In genomic region chr9:72779004-72779403, GRCm38 (mm10) we compare ENCODE assay signal across 28 mouse cellular contexts. TPM values are rescaled to one million over a fixed set of nuclear protein-coding genes. Genes with fewer than 3 reads are reported as not detected.
DNase-seq lines count a peak whose midpoint lies in the region; ATAC-seq and TF ChIP-seq lines count a peak whose summit lies in the region.
"Had no signal": no experiment of that assay in that cellular context is flagged by ENCODE, and none has a peak within 500 bp of the region (broad histone marks: within the 10 kb centered on the region; RNA-seq: fewer than 3 reads in every experiment).

No protein-coding gene starts in this region.

- no peak for TF ChIP-seq CTCF in E14TG2a.4 (conservative IDR thresholded peaks at IDR 0.05; ENCODE audit: low read length)

- H3K9me3 ChIP-seq in heart, embryonic 15.5 days (replicated peaks) = no peaks in the 10 kb centered on the region
- H3K9me3 ChIP-seq in E14TG2a.4 (ENCODE audit: low read length) = no peaks in the 10 kb centered on the region
- H3K9me3 ChIP-seq in embryonic facial prominence, embryonic 14.5 days (ENCODE audit: control insufficient read depth, low read length) = no peaks in the 10 kb centered on the region
- H3K9me3 ChIP-seq: embryonic facial prominence, embryonic 13.5 days; forebrain, embryonic 13.5 days; hindbrain, embryonic 13.5 days; limb, embryonic 15.5 days; liver, embryonic 15.5 days; midbrain, embryonic 13.5 days had no signal

- peaks cover 32% of the 10 kb centered on the region for H3K4me1 ChIP-seq in heart, embryonic 15.5 days (replicated peaks)
- peaks cover 50% of the 10 kb centered on the region for H3K4me1 ChIP-seq in E14TG2a.4 (replicated peaks; ENCODE audit: low read depth, low read length)
- H3K4me1 ChIP-seq in embryonic facial prominence, embryonic 14.5 days (ENCODE audit: control insufficient read depth, insufficient read depth, low read length) = peaks cover 13% of the 10 kb centered on the region
- H3K4me1 ChIP-seq: forebrain, embryonic 13.5 days; liver, embryonic 15.5 days had no signal

- no peak overlapping the region for H3K4me3 ChIP-seq in heart, embryonic 15.5 days
- peak overlapping the region; percentile 63 for H3K4me3 ChIP-seq in E14TG2a.4 (replicated peaks; ENCODE audit: low read length)
- H3K4me3 ChIP-seq in embryonic facial prominence, embryonic 14.5 days (ENCODE audit: low read depth, low read length) = no peak overlapping the region
- H3K4me3 ChIP-seq: embryonic facial prominence, embryonic 13.5 days; forebrain, embryonic 13.5 days; gastrocnemius, adult 2 months; hindbrain, embryonic 13.5 days; limb, embryonic 15.5 days; liver, embryonic 15.5 days; midbrain, embryonic 13.5 days had no signal

- 34% methylated on average over 11 of the region's 11 CpGs for WGBS in heart, embryonic 15.5 days
- 36% methylated on average over 11 of the region's 11 CpGs for WGBS in embryonic facial prominence, embryonic 14.5 days

- no peak overlapping the region for H3K9ac ChIP-seq in heart, embryonic 15.5 days
- no peak overlapping the region for H3K9ac ChIP-seq in embryonic facial prominence, embryonic 14.5 days (ENCODE audit: low read depth, low read length)
- H3K9ac ChIP-seq: embryonic facial prominence, embryonic 13.5 days; forebrain, embryonic 13.5 days; hindbrain, embryonic 13.5 days; limb, embryonic 15.5 days; liver, embryonic 15.5 days; midbrain, embryonic 13.5 days had no signal

- DNase-seq in heart, adult 8-10 months (ENCODE audit: low spot score) = no peak
- DNase-seq in ES-CJ7 (ENCODE audit: low read depth, low spot score) = peak; percentile 85
- no peak for DNase-seq in embryonic facial prominence, embryonic 14.5 days (ENCODE audit: low spot score)
- no peak for DNase-seq in gastrocnemius, postnatal 25 days
- DNase-seq in Muller cell, postnatal 12 days (ENCODE audit: inconsistent ontology term) = no peak
- DNase-seq in layer of hippocampus, adult 9-10 months (ENCODE audit: low spot score) = no peak
- DNase-seq: adrenal gland, adult 8-10 months; B cell, adult 2 months; cerebellum, adult 11-12 months; cerebellum, postnatal 14 days; gastrocnemius, adult 2 months; heart, postnatal 10 days; kidney, adult 9 months; left cerebral cortex, postnatal 4 days; lung, postnatal 10 days; right cerebral cortex, postnatal 25 days; spleen, adult 18-20 months had no signal

- no peak for ATAC-seq in heart, embryonic 15.5 days (replicated peaks; ENCODE audit: insufficient number of reproducible peaks, insufficient read depth, low FRiP score, low read depth)
- 0 out of 2 replicates have a peak, but pooled peaks have one; percentile 26 for ATAC-seq in embryonic facial prominence, embryonic 14.5 days (ENCODE audit: low read depth)
- ATAC-seq: activated CD4-positive, CD25-positive, alpha-beta regulatory T cell, adult 4 months; forebrain, embryonic 13.5 days had no signal

- H3K27ac ChIP-seq in heart, embryonic 15.5 days = no peak overlapping the region
- no peak overlapping the region; the same call in 1 of the 2 replicates for H3K27ac ChIP-seq in embryonic facial prominence, embryonic 14.5 days (replicated peaks; ENCODE audit: low read depth, low read length)
- H3K27ac ChIP-seq: forebrain, embryonic 13.5 days; gastrocnemius, adult 2 months; hindbrain, embryonic 13.5 days; limb, embryonic 15.5 days; liver, embryonic 15.5 days; midbrain, embryonic 13.5 days had no signal

- no peaks in the 10 kb centered on the region for H3K27me3 ChIP-seq in heart, embryonic 15.5 days
- no peaks in the 10 kb centered on the region for H3K27me3 ChIP-seq in E14TG2a.4 (ENCODE audit: insufficient read depth, low read length)
- H3K27me3 ChIP-seq in embryonic facial prominence, embryonic 14.5 days (replicated peaks; ENCODE audit: control insufficient read depth, insufficient read depth, low read length) = no peaks in the 10 kb centered on the region
- H3K27me3 ChIP-seq: CH12.LX; embryonic facial prominence, embryonic 13.5 days; forebrain, embryonic 13.5 days; hindbrain, embryonic 13.5 days; midbrain, embryonic 13.5 days had no signal

- no peaks in the 10 kb centered on the region for H3K36me3 ChIP-seq in heart, embryonic 15.5 days
- no peaks in the 10 kb centered on the region; the same call in 1 of the 2 replicates for H3K36me3 ChIP-seq in E14TG2a.4 (ENCODE audit: insufficient read depth, low read length)
- H3K36me3 ChIP-seq in embryonic facial prominence, embryonic 14.5 days (ENCODE audit: control insufficient read depth, insufficient read depth, low read length) = no peaks in the 10 kb centered on the region
- H3K36me3 ChIP-seq: embryonic facial prominence, embryonic 13.5 days; hindbrain, embryonic 13.5 days; limb, embryonic 15.5 days; liver, embryonic 15.5 days; midbrain, embryonic 13.5 days had no signal

- H3K4me2 ChIP-seq in heart, embryonic 15.5 days = 0 out of 2 replicates have a peak overlapping the region, but pooled peaks have one; percentile 8
- no peak overlapping the region for H3K4me2 ChIP-seq in embryonic facial prominence, embryonic 14.5 days (ENCODE audit: low read depth, low read length)
- H3K4me2 ChIP-seq: embryonic facial prominence, embryonic 13.5 days; forebrain, embryonic 13.5 days; hindbrain, embryonic 13.5 days; limb, embryonic 15.5 days; liver, embryonic 15.5 days; midbrain, embryonic 13.5 days had no signal

RNA-seq across cellular contexts. Expression of gene Prtg, which starts 27.7 kb away (rescaled TPM):
- 0.40 and 0.43 TPM in 2 replicates for polyA plus RNA-seq in heart, embryonic 15.5 days (2015; fragmentation: Nextera tagmentation; extraction: Ambion mirVana)
- under 1 TPM in 3 of 4 experiments, not detected in 1; 0.06 to 0.17 (median 0.12) TPM for total RNA-seq in heart, adult 8-10 months (2022)
- 1.3 and 1.4 TPM in 2 replicates for polyA plus RNA-seq in embryonic facial prominence, embryonic 14.5 days (2014; fragmentation: Nextera tagmentation; extraction: Ambion mirVana)
- under 1 TPM; 0.13 to 0.18 TPM for total RNA-seq in gastrocnemius, postnatal 25 days (2021)
- total RNA-seq: CH12.LX; monocyte, adult 5-6 weeks had no signal
- polyA plus RNA-seq: activated CD4-positive, CD25-positive, alpha-beta regulatory T cell, adult 4 months had no signal
